Mouse (Mus musculus) ES-Bruce4 (cell line): Measurements from ENCODE around the gene Slc44a1. TPM values are rescaled to one million over a fixed set of nuclear protein-coding genes. Genes with fewer than 3 reads are reported as not detected.

ENCODE experiments used
- H3K27ac ChIP-seq: 2 replicates; pipeline ENCODE4 v1.5.1; 2012; ENCODE audit warnings: low read length, inconsistent platforms; ENCODE audit not compliant: insufficient read depth
- H3K27me3 ChIP-seq: 2 replicates; pipeline ENCODE4 v1.6.1; 2012; ENCODE audit warnings: mild to moderate bottlenecking, low read length, inconsistent platforms; ENCODE audit not compliant: control insufficient read depth, poor library complexity, insufficient read depth, severe bottlenecking
- H3K36me3 ChIP-seq: 2 replicates; pipeline ENCODE4 v1.6.1; 2012; ENCODE audit warnings: inconsistent platforms, mild to moderate bottlenecking, low read length, moderate library complexity; ENCODE audit not compliant: control insufficient read depth, poor library complexity, insufficient read depth, severe bottlenecking
- H3K4me1 ChIP-seq: one replicate; pipeline ENCODE4 v1.8.1; 2011; ENCODE audit warnings: low read length; ENCODE audit not compliant: control insufficient read depth, insufficient read depth
- H3K4me3 ChIP-seq: 2 replicates; pipeline ENCODE4 v1.5.1; 2011; ENCODE audit warnings: low read depth, mild to moderate bottlenecking, low read length
- H3K9ac ChIP-seq: 2 replicates; pipeline ENCODE4 v1.6.1; 2012; ENCODE audit warnings: low read depth, mild to moderate bottlenecking, inconsistent platforms; ENCODE audit not compliant: poor library complexity, severe bottlenecking
- H3K9me3 ChIP-seq: replicated peaks from 2 replicates; pipeline ENCODE4 v1.6.1; 2012; ENCODE audit warnings: mild to moderate bottlenecking, low read length, inconsistent platforms; ENCODE audit not compliant: control insufficient read depth, poor library complexity, insufficient read depth, severe bottlenecking
- CTCF ChIP-seq: IDR thresholded peaks from one replicate; pipeline ENCODE4 v1.8.1; 2011; ENCODE audit warnings: low read depth, low read length
- EP300 ChIP-seq: IDR thresholded peaks from 2 replicates; pipeline ENCODE4 v1.6.1; 2011; ENCODE audit warnings: low read depth, low read length; ENCODE audit not compliant: insufficient read depth
- POLR2A ChIP-seq: IDR thresholded peaks from one replicate; pipeline ENCODE4 v1.8.1; 2011; ENCODE audit warnings: low read length; ENCODE audit not compliant: insufficient read depth
- polyA plus RNA-seq: library from polyadenylated mRNA; stranded (reverse); fragments of >200 nt; gene quantifications from 2 replicates; pipeline ENCODE4 v1.2.4, GENCODE M21; 2011; ENCODE audit warnings: low read depth; ENCODE audit not compliant: missing spikeins, insufficient read depth, insufficient read length

Gene Slc44a1
- polyA plus RNA-seq, 1 experiment, result 89.9 TPM

- Histone ChIP-seq H3K27me3 (no peaks in the 10 kb centered on the region), H3K36me3 (no peaks in the 10 kb centered on the region), H3K4me3 (no peak overlapping the region), H3K9ac (no peak overlapping the region), H3K4me1 (no peaks in the 10 kb centered on the region), H3K27ac (no peak overlapping the region), H3K9me3 (no peaks in the 10 kb centered on the region)
- TF ChIP-seq EP300, result no peak
- TF ChIP-seq CTCF, result no peak
- no peak for TF ChIP-seq POLR2A
Observed at GRCm38 (mm10) chr4:53590691-53591447, 150.7 kb downstream of the Slc44a1 start.

DNA sequence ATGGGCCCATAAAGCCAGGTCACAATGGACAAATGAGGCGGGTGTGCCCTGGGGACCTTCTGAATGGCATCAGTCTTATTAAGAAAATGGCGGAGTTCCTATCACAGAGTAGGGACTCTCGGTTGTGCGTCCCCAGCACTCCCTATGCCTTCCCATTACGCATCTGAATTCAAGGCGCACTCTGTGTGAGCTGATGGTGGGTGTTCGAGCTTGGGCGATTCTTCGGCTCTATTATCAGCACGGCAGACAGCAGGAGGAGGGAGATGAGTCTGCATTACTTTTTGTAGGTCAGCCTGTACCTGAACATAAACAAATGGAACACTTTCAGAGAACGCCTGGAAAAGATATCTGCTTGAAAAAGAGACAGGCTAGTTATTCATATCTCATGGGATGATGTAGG, 151.3 kb downstream of the Slc44a1 start:
- Histone ChIP-seq H3K9me3 (no peaks in the 10 kb centered on the region), H3K36me3 (no peaks in the 10 kb centered on the region), H3K9ac (no peak overlapping the region), H3K27ac (no peak overlapping the region), H3K4me3 (no peak overlapping the region), H3K4me1 (no peaks in the 10 kb centered on the region), H3K27me3 (no peaks in the 10 kb centered on the region)
- TF ChIP-seq POLR2A, result no peak
- no peak for TF ChIP-seq EP300
- TF ChIP-seq CTCF, result no peak

GRCm38 (mm10) chr4:53591941-53592340, 151.7 kb downstream of the Slc44a1 start:
- TF ChIP-seq POLR2A (no peak), CTCF (no peak), EP300 (no peak)
- no peak overlapping the region for H3K27ac ChIP-seq
- no peak overlapping the region for H3K4me3 ChIP-seq
- no peaks in the 10 kb centered on the region for H3K36me3 ChIP-seq
- no peaks in the 10 kb centered on the region for H3K9me3 ChIP-seq
- no peak overlapping the region for H3K9ac ChIP-seq
- H3K27me3 ChIP-seq, result no peaks in the 10 kb centered on the region; the same call in 1 of the 2 replicates
- H3K4me1 ChIP-seq, result no peaks in the 10 kb centered on the region

DNA sequence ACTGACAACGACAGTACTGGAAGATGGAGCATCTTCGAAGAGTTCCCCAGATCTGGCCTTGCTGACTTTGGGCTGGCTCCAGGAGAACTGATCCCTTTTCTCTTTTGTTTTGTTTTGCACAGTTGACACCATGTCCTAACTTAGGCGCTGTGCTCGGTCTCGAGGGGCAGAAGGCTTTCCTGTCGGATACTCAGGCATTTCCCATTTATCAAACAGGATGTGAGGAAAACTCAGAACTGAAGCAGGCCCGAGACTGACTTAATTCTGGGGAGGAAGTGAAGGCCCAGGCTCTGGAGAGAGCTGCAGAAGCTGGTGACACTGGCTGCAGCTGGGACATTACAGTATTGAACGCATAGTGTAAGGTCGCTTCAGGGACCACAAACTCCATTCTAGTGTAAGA, 152.2 kb downstream of the Slc44a1 start:
- Histone ChIP-seq H3K9me3 (no peaks in the 10 kb centered on the region), H3K36me3 (no peaks in the 10 kb centered on the region), H3K27ac (no peak overlapping the region), H3K9ac (no peak overlapping the region), H3K4me3 (no peak overlapping the region), H3K27me3 (no peaks in the 10 kb centered on the region; the same call in 1 of the 2 replicates), H3K4me1 (no peaks in the 10 kb centered on the region)
- TF ChIP-seq EP300, result no peak
- no peak for TF ChIP-seq CTCF
- TF ChIP-seq POLR2A, result no peak

DNA sequence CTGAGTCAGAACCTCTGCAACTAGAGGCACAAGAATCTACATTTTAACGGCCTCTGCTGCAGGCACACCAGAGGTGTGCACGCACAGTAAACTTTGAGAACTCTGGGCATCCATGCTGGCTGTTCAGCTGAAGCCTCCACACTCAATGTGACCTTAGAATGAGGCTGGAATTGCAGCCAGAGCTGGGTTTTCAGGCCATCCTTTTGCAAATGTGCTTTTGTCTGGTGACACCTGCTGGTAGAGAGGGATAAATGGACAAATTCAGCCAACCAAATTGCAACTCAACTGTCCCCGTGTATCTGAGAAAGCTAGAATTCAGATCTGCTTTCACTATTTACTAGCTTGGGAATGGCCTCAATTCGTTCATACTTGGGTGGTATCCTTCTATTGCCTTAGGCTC, 154.0 kb downstream of the Slc44a1 start:
- Histone ChIP-seq H3K4me1 (no peaks in the 10 kb centered on the region), H3K27me3 (no peaks in the 10 kb centered on the region; the same call in 1 of the 2 replicates), H3K27ac (no peak overlapping the region), H3K36me3 (no peaks in the 10 kb centered on the region), H3K4me3 (no peak overlapping the region), H3K9me3 (no peaks in the 10 kb centered on the region), H3K9ac (no peak overlapping the region)
- TF ChIP-seq POLR2A, result no peak
- peak; percentile 35 for TF ChIP-seq CTCF

DNA sequence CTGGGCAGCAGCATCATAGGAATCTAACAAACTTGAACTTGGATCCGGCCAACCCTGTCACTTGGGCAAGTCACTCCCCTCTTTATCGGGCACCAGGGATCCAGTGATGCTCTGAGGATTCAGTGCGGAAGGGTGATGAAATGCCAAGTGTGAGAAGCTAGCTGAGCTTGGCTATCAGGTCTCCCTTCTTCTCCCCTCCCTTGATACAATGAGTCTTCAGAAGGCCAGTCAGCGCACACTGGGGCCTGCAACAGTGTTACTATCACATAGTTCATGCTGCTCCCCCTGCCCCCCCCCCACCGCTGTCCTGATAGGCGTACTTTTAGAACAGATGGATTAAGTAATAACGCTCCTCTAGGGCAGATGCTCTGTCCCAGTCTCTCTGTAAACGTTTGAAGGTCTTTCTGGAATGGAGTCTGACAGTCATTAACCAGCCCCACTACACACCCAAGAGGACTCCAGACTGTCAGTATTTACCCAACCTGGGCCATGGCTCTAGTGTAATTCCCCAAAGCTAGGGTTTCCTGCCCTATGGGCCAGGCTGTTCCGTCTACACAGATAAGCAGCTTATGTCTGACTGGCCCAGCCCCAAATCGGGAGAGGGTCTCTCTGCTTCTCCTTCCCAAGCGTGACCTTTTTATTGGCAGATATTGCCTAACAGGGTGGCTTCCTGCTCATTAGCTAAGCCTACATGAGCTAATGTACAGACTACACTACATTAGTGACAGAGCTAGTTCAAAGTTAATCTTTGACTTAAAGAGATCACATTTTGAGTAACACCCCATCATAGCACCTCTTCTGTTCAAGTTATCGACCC, 155.2 kb downstream of the Slc44a1 start:
- no peak for TF ChIP-seq CTCF
- TF ChIP-seq POLR2A, result no peak
- TF ChIP-seq EP300, result no peak
- Histone ChIP-seq H3K9me3 (no peaks in the 10 kb centered on the region), H3K36me3 (no peaks in the 10 kb centered on the region), H3K27me3 (no peaks in the 10 kb centered on the region; the same call in 1 of the 2 replicates), H3K9ac (no peak overlapping the region), H3K4me3 (no peak overlapping the region), H3K27ac (no peak overlapping the region), H3K4me1 (no peaks in the 10 kb centered on the region)
